ENCODE assay signal across 23 mouse cellular contexts in genomic region chr11:68135350-68135749, GRCm38 (mm10).
A peak's percentile ranks its signal among the peaks of the same experiment; 100 is the strongest.
DNase-seq lines count a peak whose midpoint lies in the region; ATAC-seq lines count a peak whose summit lies in the region.
"Had no signal": no experiment of that assay in that cellular context is flagged by ENCODE, and none has a peak within 500 bp of the region (broad histone marks: within the 10 kb centered on the region; RNA-seq: fewer than 3 reads in every experiment).

No protein-coding gene starts in this region.

- intact Hi-C loops in heart, postnatal 10 days (cut with DNase I): no loop called here

- H3K4me2 ChIP-seq in midbrain, embryonic 14.5 days (ENCODE audit: low read length): no peak overlapping the region
- no peak overlapping the region for H3K4me2 ChIP-seq in heart, embryonic 11.5 days
- H3K4me2 ChIP-seq: forebrain, embryonic 15.5 days; hindbrain, embryonic 12.5 days; limb, embryonic 15.5 days; liver, embryonic 15.5 days; neural tube, embryonic 12.5 days had no signal

- no peak for DNase-seq in midbrain, embryonic 10.5 days (ENCODE audit: low spot score)
- no peak for DNase-seq in midbrain, embryonic 14.5 days
- DNase-seq in lung, postnatal 14 days: peak; percentile 35
- DNase-seq in heart, postnatal 10 days: no peak
- no peak for DNase-seq in layer of hippocampus, adult 11-12 months (ENCODE audit: low spot score)
- DNase-seq: adrenal gland, postnatal 14 days; cerebellum, adult 18-20 months; cerebellum, postnatal 25 days; embryo, embryonic 11 days; gastrocnemius, postnatal 36 days; kidney, adult 9 months; kidney, postnatal 4 days; right cerebral cortex, postnatal 4 days had no signal

- no peaks in the 10 kb centered on the region; the same call in 1 of the 2 replicates for H3K27me3 ChIP-seq in midbrain, embryonic 10.5 days (ENCODE audit: low read depth, poor library complexity, severe bottlenecking)
- H3K27me3 ChIP-seq in midbrain, embryonic 14.5 days (ENCODE audit: control insufficient read depth, insufficient read depth, low read length): no peaks in the 10 kb centered on the region
- no peaks in the 10 kb centered on the region for H3K27me3 ChIP-seq in heart, embryonic 11.5 days (ENCODE audit: control insufficient read depth, insufficient read depth, low read length)
- H3K27me3 ChIP-seq: forebrain, embryonic 15.5 days; hindbrain, embryonic 12.5 days; limb, embryonic 15.5 days; liver, embryonic 15.5 days; neural tube, embryonic 12.5 days had no signal

- no peaks in the 10 kb centered on the region for H3K9me3 ChIP-seq in midbrain, embryonic 10.5 days (replicated peaks)
- H3K9me3 ChIP-seq in midbrain, embryonic 14.5 days (ENCODE audit: control insufficient read depth, low read length): no peaks in the 10 kb centered on the region
- H3K9me3 ChIP-seq in heart, embryonic 11.5 days (replicated peaks; ENCODE audit: control insufficient read depth, low read length): no peaks in the 10 kb centered on the region
- H3K9me3 ChIP-seq: forebrain, embryonic 15.5 days; G1E; hindbrain, embryonic 12.5 days; limb, embryonic 15.5 days; liver, embryonic 15.5 days; neural tube, embryonic 12.5 days had no signal

- ATAC-seq in midbrain, embryonic 14.5 days (ENCODE audit: low FRiP score, low TSS enrichment): no peak
- peak; percentile 36 for ATAC-seq in activated CD4-positive, CD25-positive, alpha-beta regulatory T cell, adult 4 months
- ATAC-seq in heart, embryonic 11.5 days (replicated peaks; ENCODE audit: insufficient number of reproducible peaks, low FRiP score, low TSS enrichment): no peak
- ATAC-seq: forebrain, embryonic 15.5 days; inflammation-experienced regulatory T-cells, adult 6 months had no signal

- WGBS in midbrain, embryonic 10.5 days: 83% methylated on average over 9 of the region's 9 CpGs
- 76% methylated on average over 9 of the region's 9 CpGs for WGBS in midbrain, embryonic 14.5 days
- WGBS in heart, embryonic 11.5 days (ENCODE audit: insufficient replicate concordance): 46% methylated on average over 9 of the region's 9 CpGs

- peak overlapping the region; percentile 46; the same call in 1 of the 2 replicates for H3K27ac ChIP-seq in midbrain, embryonic 10.5 days (replicated peaks)
- no peak overlapping the region for H3K27ac ChIP-seq in midbrain, embryonic 14.5 days (replicated peaks; ENCODE audit: low read depth, low read length)
- no peak overlapping the region for H3K27ac ChIP-seq in heart, embryonic 11.5 days (ENCODE audit: low read depth, low read length)
- H3K27ac ChIP-seq: forebrain, embryonic 15.5 days; hindbrain, embryonic 12.5 days; limb, embryonic 15.5 days; liver, embryonic 15.5 days; neural tube, embryonic 12.5 days; stomach, postnatal 0 days had no signal

- no peak overlapping the region for H3K9ac ChIP-seq in midbrain, embryonic 14.5 days (replicated peaks; ENCODE audit: low read length)
- H3K9ac ChIP-seq in heart, embryonic 11.5 days (ENCODE audit: low read depth, low read length): no peak overlapping the region
- H3K9ac ChIP-seq: forebrain, embryonic 15.5 days; hindbrain, embryonic 12.5 days; limb, embryonic 15.5 days; liver, embryonic 15.5 days; neural tube, embryonic 12.5 days had no signal

- no peaks in the 10 kb centered on the region; the same call in 1 of the 2 replicates for H3K36me3 ChIP-seq in midbrain, embryonic 10.5 days
- H3K36me3 ChIP-seq in midbrain, embryonic 14.5 days (ENCODE audit: control insufficient read depth, insufficient read depth, low read length): no peaks in the 10 kb centered on the region
- no peaks in the 10 kb centered on the region for H3K36me3 ChIP-seq in heart, embryonic 11.5 days (ENCODE audit: control insufficient read depth, insufficient read depth, low read length)
- H3K36me3 ChIP-seq: forebrain, embryonic 15.5 days; hindbrain, embryonic 12.5 days; limb, embryonic 15.5 days; liver, embryonic 15.5 days; neural tube, embryonic 12.5 days had no signal

- H3K4me3 ChIP-seq in midbrain, embryonic 10.5 days: no peak overlapping the region
- H3K4me3 ChIP-seq in midbrain, embryonic 14.5 days (replicated peaks; ENCODE audit: low read depth, low read length): no peak overlapping the region
- no peak overlapping the region for H3K4me3 ChIP-seq in heart, embryonic 11.5 days (ENCODE audit: low read depth, low read length)
- H3K4me3 ChIP-seq: forebrain, embryonic 15.5 days; hindbrain, embryonic 12.5 days; limb, embryonic 15.5 days; liver, embryonic 15.5 days; neural tube, embryonic 12.5 days had no signal

- peaks cover 23% of the 10 kb centered on the region for H3K4me1 ChIP-seq in midbrain, embryonic 10.5 days
- H3K4me1 ChIP-seq in midbrain, embryonic 14.5 days (ENCODE audit: control insufficient read depth, insufficient read depth, low read length): no peaks in the 10 kb centered on the region
- H3K4me1 ChIP-seq in heart, embryonic 11.5 days (ENCODE audit: control insufficient read depth, insufficient read depth, low read length): no peaks in the 10 kb centered on the region; the same call in 1 of the 2 replicates
- H3K4me1 ChIP-seq: forebrain, embryonic 15.5 days; hindbrain, embryonic 12.5 days; liver, embryonic 15.5 days had no signal
